Mouse (Mus musculus) c-Kit-positive CD71-positive TER-119-positive erythroid progenitor cells, embryonic 14.5 days (primary cell): Measurements from ENCODE around the gene Sema3b.
"Not testable (repeated sequence)": the region's sequence is repeated elsewhere in the genome, so short reads cannot be mapped to it uniquely, and the experiment has no call there.

Experiments
- DNase-seq: peaks from one replicate; pipeline ENCODE4 v3.0.0-alpha.2; 2013; ENCODE audit warnings: low spot score

Sema3b gene

DNA sequence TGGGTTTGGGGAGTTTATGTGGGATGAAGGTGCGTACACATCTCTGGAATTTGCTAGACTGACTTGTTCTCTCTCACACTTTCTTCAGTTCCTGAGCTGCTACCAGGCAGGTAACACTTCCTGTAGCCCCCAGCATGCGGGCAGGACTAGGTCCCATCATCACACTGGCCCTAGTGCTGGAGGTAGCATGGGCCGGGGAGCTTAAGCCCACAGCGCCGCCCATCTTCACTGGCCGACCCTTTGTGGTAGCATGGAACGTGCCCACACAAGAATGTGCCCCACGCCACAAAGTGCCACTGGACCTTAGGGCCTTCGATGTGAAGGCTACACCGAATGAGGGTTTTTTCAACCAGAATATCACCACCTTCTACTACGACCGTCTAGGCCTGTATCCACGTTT, 39.0 kb downstream of the Sema3b start:
- no peak for DNase-seq

DNA sequence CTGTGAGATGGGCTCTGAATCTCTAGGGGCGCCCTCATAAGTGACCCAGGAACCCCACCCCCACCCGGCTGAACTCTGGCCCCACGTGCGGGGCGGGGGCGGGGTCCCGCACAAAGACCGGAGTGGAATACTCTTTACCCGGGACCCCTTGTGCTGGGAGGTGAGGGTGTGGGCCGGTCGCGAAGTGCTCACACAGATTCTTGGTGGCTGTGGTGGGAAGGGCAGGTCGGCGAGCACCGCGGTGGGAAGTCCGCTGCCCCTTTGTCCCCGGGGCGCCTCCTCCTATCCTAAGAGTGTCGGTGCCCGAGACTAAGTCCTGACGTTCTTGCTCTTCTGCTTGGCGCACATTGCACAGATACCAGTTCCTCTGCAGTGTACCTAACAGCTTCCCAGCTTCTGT, 39.8 kb downstream of the Sema3b start:
- no peak for DNase-seq

DNA sequence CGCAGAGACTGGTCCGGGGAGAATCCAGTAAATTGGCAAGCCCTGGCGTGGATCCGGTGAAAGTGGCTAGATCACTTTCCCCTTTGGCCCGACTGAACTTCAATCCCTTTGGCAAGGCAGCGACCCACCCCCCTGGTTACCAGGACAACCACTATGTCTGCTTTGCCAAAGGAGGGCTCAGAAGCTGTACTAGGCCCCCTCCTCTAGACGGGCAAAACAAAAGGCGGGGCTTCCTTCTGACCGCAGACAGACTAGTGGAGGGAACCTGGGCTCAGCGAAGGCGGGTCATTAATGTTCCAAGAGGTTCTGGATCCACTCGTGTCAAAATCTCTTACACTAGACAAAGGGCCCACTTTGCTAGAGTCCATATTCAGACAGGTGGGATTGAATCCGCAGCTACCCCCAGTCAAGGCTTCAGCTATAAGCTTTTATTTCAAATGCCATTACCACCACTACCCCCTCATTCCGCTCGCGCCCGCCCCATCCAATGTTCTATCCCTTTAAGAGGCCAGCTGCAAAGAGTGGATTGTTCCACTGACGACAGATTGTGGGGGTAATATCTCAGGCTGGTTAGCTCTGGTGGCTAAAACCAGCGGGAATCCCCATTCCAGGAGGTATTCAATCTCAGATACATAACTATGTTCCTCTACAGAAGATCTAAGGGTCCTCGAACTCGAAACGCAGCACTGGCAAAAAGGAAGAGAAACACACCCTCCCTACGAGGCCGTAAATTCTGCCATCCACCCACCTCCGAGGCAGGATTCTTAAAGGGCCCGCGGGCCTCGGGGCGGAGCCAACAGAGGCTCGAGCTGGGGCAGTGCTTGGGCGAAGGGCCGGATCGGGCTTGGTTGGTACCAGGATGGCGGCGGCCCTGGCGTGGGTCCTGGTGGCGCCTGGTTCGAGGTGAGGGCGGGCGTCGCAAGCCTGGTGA, 40.4 kb downstream of the Sema3b start:
- DNase-seq: peak; percentile 89

DNA sequence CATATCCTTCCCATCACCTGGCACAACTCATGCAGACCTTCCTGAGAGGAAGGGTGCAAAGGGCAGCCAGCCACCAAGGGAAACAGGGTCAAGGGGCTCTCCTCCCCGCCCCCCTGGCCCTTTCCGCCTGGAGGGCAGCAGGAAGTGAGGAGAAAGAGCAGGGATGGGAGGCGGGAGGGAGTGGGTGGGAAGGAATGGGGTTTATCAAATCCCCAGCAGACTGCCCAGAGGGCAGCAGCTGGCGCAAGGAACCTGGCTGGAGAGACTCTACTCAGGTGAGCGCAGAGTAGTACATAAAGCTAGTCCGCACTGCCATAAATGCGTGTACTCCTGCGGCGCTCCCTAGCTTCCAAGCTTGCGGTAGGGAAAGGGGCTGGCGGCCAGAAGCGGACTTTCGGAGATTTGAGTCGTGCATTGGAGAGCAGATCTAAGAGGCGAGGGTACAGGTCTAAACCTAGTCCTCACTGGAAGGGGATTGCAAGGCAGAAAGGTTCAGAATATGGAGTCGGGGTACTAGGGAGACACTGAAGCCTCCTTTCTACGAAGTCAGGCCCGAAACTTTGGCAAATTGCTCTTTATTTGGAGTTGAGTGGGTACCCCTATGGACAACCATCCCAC, 41.2 kb downstream of the Sema3b start, which contains the start of gene Hyal2:
Gene Hyal2, plus strand, starts transcription at position 244 of the 618 bp plus-strand sequence.
- no peak for DNase-seq

DNA sequence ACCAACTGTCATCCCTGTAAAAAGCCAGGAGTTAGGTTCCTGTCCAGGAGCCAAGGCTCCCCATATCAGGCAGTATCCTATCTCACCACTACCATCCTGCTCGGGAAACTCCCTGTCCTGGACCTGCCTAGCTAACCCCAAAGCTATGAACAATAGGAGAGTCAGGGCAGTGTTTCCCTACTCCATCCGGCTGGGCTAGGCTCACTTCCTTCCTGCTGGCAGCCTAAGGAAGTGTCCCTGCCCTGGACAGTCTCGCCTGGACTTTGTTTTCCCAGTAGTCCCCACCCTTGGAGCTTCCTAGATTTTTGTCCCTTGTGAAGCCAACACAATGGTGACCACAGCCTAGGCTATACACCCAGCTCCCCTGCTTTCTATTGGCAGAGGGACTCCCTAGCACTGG, 42.2 kb downstream of the Sema3b start:
- DNase-seq: no peak

DNA sequence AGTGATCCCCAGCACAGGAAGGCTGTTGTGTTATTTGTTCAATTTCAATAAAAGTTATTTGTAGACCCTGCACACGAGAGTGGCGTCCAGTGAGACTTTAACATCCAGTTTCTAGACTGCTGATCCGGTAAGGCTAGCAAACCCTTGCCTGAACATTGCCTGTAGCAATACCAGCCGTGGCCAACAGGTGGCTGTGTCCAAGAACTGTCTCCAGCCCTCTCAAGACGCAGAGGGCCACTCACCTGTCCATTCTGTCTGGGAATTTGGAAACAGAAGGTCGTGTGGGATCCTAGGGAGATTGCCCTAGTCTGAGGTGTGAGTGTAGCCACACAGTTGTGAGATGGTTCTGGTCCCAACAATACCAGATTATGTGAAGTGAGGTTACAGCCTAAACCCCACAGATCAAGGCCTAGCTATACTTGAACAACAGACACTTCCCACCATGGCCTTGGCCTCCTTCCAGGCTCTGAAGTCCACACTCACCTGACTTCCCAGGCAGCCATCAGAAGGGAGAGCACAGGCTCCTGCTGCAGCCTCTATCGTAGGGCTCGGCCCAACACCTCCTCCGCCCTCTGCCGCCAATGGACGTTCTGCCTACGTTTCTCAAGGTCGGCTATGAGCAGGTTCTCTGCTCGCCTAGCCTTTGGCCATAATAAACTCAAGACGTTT, 42.9 kb downstream of the Sema3b start:
- DNase-seq: peak; percentile 85

DNA sequence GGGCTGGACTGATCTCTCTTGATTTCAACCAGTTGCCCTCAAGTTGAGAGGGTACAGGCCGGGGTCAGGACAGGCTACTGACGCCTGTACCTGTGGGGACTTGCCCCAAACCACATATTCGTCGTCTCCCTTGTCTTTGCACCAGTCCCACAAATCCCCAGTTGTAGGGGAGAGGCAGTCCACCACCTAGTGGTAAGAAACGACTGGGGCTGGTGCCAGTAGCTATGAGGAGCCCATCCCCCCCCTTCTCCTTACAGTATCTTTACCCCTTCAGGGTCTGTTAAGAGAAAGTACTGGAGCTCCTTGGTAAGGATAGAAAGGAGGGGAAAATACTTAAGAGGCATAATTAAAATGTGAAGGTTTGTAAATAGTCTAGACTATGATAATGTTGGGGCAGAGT, 43.5 kb downstream of the Sema3b start:
- not testable (repeated sequence) for DNase-seq

DNA sequence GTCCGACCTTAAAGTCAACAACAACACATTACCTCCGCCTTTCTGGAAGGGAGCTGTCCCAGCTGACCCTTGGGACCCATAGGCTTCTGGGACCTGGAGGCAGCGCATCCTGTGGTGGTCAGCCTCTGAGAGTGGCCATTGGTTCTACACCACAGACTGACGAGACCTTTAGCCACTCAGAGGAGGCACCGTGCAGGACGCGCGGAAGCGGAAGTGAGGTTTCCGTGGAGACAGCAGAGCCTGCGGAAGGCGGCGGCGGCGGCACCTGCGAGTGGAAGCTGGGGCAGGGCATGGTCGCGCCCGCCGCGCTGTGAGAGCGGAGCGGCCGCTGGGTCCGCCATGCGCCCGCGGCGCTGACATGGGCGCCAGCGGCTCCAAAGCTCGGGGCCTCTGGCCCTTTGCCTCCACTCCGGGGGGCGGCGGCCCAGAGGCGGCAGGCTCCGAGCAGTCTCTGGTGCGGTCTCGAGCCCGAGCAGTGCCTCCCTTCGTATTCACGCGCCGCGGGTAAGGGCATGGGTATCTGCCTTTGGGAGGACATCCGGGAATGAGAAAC, 45.9 kb downstream of the Sema3b start, which contains the start of gene Tusc2:
Gene Tusc2, plus strand, starts transcription at position 227 of the 553 bp plus-strand sequence.
- peak; percentile 90 for DNase-seq

DNA sequence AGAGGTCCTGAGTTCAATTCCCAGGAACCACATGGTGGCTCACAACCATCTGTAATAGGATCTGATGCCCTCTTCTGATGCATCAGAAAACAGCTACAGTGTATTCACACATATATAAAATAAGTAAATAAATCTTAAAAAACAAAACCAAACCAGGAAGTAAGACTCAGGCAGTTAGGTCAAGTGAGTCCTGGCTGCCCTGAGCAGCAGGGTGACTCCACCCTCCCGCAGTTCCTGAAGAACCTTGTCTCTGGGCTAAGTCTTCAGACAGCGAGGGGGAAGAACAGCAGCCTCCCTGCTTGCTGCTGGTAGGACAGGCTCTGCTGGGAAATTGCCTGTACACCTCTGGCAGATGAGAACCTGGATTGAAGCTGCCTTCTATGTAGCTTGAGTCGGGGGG, 52.7 kb downstream of the Sema3b start:
- DNase-seq: no peak

DNA sequence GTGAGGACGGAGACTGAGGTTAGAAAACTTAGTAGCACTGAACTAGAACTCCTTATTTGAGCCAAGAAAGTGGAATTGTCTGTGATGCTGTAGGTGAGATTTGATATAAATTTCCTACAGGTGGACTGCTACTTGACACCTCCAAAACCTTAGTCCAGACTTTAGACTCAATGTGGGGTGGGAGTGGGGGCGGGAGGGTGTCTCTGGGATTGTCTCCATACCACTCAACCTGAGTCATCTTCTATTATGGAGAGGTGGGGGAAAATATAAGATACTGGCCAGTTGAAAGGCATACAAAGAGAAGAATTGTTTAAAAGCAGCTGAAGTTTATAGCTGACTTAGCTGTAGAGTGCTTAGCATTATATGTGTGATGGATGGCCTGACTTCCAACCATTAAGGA, 53.3 kb downstream of the Sema3b start:
- no peak for DNase-seq

DNA sequence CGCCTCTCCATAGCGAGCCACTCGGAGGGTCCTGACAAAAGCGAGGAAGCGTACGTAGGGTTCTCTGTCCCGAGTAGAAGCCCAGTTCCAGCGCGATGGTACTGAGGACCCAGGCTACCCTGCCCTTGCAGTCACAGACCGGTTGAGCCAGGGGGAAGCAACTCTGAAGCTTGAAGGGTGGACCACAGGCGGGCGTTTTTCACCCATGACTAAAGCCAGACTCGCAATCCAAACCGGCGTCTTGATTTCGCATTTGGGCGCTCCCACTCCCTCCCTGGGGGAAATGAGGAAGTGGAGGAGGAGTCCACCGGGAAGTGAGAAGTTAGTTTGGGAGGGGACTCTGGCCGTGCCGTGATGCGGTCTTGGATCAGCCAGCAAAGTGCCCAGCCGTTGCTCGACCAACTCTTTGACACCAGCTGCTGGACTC, 54.0 kb downstream of the Sema3b start:
- no peak for DNase-seq

DNA sequence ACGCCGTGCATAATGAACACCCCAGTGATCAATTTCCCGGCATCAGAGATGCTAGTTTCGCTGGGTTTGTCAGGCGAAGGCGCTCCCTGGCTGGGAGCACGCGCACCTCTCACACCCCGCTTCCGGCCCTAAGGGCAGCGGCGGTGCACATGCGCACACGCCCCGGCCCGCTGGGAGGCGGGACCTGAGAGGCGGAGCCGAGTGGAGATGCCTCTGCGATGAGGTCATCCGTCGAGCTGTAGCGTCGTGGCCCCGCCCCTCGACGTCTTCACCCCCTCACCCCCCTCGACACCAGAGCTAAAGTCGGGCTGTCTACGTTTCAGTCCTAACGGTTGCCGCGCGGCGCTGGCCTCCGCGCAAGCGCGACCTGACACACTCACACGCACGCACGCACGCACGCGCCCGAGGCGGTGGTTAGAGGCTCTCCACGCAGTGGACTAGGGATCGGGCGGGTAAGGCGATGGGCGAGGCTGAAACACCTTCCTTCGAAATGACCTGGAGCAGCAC, 54.7 kb downstream of the Sema3b start:
- peak; percentile 97 for DNase-seq

DNA sequence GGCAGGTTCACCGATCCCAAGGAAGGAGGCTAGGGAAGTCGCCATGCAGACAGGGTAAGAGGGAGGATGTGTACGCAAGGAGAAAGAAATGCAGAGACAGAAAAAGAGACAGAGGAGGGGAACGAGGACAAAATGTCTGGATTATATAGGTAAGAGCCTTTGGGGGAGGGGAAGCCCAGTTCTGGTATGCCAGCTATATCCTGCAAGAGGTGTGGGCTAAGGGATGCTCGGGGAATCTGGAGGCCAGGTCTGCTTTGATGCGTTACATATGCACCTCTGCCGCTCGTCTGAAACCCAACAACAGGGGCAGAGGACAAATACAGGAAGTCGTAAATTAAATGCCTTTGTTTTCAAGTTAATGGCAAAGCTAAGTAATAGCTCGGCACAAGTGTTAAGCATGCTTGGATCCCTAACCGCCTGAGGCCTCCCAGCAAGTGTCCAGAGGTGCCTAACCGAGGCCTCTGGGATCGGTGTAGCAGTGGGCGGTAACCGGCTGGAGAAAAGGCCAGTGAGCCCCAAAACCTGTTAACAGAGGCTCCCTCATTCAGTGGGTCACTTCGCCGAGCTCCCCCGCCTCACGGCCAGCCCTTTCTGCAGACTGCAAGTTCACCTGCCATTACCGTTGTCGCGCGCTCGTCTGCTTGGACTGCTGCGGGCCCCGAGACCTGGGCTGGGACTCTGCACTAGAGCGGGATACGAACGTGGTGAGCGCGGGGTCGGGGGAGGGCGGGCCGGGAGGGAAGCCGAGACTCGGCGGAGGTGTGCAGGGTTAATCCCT, 55.3 kb downstream of the Sema3b start:
- DNase-seq: no peak

DNA sequence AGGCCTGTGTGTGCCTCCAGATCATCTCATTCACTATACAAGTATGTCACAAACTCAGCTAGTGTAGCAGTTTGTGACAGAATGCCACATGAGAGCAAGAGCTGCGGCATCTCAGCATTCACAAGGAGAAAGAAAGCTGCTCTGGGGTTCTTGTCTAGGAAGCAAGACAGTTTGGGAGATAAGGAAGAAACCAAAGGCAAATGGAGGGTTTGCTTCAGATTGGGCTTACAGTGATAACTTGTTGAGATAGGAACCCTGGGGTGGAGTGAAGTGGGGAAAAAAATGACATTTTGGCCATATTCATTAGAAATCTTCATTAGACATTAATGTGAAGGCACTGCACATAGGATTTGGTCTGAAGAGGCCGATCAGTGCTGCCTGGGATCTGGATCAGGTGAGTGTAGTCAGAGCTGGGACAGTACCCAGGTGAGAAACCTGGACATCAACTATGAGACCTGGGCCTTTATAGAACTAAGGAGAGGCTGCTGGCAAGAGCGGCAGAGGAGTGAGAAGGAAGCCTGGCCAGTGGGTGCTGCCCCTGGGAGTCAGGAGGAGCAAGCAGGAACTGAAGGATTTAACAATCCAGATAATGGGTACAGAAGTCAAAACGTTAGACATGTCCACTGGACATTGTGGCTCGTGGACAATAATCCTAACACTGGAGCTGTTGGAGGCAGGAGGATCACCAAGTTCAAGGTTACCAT, 56.2 kb downstream of the Sema3b start:
- DNase-seq: no peak

DNA sequence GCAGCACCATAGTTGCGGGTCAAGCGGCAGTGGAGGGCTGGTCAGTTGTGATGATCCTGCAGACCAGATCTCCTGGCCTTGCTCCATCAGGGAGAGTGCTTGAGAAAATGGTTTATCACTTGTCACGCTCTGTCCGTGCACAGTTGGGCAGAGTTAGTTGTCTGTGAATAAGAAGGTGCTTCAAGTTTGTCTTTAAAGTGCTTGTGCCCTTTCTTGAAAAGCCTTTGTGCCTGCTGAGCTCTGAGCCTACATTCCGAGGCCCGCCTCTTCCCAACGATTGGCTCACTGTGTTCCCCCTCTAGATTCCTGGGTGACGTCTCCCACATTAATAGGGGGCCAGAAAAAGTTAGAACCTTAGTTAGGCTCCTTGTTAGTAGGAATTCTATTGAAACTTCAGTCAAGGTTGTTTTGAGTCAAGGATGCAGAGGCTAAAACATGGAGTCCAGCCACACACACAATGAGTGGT, 57.1 kb downstream of the Sema3b start:
- DNase-seq: no peak

DNA sequence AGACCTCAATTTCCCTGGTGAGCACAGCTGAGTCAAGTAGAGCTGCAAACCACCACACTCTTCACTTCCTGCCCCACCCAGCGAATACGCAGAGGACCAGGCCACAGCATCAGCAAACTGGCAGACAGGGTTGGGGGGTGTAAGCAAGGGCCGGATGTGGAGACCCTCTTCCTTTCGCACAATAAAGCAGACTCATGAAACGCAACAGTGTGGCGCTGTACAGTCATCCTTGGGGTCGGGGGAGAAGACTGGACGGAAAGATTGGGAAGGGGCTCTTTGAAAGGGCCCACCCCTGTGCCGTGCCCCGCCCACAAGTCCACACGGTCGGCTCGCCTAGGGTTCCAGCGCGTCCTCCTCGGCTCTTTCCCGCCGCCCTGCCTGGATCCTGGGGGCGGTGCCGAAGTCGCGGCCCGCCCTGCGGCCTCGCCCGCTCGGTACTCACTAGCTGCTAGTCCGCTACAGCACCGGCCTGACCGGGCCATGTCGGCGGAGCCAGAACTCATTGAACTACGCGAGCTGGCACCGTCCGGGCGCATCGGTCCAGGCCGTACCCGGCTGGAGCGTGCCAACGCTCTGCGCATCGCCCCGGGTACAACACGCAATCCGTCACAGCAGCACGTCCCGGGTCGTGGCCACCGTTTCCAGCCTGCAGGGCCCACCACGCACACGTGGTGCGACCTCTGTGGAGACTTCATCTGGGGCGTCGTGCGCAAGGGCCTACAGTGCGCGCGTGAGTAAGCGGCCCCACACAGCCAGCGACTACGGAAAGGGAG, 57.7 kb downstream of the Sema3b start, which contains the start of gene Rassf1:
Gene Rassf1, plus strand, starts transcription at position 439 of the 773 bp plus-strand sequence.
- DNase-seq: no peak

DNA sequence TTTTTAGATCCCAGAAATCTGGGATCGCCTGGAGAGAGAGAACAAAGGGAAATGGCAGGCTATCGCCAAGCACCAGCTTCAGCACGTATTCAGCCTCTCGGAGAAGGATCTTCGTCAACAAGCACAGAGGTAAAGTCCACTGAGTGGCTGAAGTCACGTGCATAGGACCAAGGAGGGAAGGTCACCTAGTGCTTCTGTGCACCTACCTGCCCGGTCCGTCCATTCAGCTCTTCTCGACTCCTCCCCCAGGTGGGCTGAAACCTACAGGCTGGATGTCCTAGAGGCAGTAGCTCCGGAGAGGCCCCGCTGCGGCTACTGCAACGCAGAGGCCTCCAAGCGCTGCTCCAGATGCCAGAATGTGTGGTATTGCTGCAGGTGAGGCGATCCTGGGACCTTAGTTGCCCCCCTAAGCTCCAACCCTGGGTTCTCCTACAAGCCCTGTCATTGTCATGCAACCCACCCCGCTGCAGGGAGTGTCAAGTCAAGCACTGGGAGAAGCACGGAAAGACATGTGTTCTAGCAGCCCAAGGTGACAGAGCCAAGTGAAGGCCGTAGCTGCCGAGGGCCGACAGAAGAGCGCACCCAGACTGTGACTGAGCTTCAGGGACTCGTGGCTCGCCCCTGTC, 58.4 kb downstream of the Sema3b start:
- DNase-seq: no peak

DNA sequence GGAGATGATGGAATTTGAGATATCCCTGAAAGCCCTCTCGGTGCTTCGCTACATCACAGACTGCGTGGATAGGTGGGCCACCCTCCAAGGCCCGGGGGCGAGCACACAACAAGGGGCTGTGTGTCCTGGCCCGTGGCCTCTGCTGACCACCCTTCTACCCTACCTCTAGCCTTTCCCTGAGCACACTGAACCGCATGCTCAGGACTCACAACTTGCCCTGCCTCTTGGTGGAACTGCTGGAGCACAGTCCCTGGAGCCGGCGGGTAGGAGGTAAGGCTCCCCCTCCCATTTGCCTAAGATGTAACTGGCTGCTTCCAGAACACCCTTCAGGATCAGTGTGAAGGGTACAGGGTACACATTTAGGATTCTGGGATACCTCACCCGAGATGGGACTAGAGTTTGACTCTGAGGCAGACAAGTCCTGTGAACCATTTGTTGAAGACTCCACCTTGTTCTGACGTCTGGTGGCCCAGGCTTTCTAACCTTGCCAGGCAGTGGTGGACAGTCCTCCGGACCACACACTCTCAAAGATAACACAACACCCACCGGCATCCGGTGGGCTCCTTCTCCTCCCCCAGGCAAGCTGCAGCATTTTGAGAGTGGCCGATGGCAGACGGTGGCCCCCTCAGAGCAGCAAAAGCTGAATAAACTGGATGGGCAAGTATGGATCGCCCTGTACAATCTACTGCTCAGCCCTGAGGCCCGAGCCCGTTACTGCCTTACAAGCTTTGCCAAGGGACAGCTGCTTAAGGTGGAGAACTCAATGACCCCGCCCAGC, 59.5 kb downstream of the Sema3b start:
- DNase-seq: no peak
